Mouse (Mus musculus) naive thymus-derived CD4-positive, alpha-beta T cell, adult 2 months (primary cell): ENCODE results near the gene Ipcef1.
A peak's percentile ranks its signal among the peaks of the same experiment; 100 is the strongest.
"Not testable (repeated sequence)": the region's sequence is repeated elsewhere in the genome, so short reads cannot be mapped to it uniquely, and the experiment has no call there.

ENCODE experiments used
- DNase-seq: peaks from one replicate; pipeline ENCODE4 v3.0.0-alpha.2; 2011; ENCODE audit warnings: low read depth

The Ipcef1 gene

GRCm38 (mm10) chr10:7035547-7035946 is 16.7 kb downstream of the Ipcef1 start:
- DNase-seq: peak; percentile 18

GRCm38 (mm10) chr10:7033459-7033858 is 18.8 kb downstream of the Ipcef1 start:
- no peak for DNase-seq

DNA sequence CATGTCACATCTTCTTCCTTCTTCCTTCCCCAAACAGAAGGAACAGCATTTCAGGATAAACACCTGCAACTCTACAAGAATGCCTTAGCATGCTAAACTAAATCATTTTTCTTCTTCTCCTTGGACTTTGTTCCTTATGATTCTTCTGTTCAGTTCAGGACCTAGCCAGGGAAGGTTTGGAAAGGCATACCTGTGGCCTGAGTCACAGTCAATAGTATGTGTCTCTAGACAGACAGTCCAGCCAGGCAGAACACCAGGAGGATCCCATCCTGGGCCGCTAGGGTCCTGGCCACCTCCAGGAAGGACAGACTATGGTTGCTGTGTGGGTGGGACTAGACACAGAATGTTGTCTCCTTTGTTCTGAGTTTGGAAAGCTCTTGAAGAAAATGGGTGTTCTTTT is 27.2 kb downstream of the Ipcef1 start:
- no peak for DNase-seq

DNA sequence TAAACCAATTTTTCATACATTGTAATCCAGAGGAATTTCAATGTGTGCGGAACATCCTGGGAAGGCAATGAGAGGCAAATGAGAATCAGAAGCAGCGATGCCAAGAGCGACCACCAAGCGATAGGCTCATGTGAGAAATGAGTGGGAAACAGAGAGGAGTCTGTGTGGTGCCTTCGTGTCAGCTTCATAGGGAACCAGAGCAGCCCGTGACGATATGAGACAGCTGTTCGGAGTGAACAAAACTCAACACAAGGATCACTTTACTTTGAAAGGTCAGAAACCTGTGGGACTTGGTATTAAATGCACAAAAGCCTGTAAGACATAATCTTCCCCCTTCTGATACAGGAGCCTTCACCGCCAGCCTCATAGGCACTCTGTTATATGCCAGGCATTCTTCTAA is 31.7 kb downstream of the Ipcef1 start:
- no peak for DNase-seq

DNA sequence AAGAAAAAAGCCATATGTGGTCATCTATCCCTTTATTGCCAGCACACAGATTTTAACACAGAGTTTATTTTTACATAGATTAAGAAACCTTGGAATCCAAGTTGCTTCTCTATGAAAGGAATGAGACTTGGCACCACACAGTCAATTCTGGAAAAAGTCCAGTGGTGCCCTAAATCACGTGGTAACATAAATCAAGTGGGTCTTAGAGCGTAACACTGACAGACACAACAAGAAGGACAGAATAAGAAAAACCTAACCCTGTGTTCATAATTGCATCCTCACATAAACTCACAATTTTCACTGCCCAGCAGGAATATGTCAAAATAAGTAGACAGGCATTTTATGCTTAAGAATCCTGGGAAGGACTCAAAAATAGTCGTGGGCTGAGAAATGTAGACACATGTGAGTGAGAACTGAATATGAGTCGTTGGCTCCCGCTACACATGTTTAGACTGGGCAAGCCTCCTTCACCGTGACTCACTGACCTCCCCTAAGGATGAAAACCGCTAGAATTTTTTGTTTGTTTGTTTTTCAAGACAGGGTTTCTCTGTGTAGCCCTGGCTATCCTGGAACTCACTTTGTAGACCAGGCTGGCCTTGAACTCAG is 32.4 kb downstream of the Ipcef1 start:
- no peak for DNase-seq

DNA sequence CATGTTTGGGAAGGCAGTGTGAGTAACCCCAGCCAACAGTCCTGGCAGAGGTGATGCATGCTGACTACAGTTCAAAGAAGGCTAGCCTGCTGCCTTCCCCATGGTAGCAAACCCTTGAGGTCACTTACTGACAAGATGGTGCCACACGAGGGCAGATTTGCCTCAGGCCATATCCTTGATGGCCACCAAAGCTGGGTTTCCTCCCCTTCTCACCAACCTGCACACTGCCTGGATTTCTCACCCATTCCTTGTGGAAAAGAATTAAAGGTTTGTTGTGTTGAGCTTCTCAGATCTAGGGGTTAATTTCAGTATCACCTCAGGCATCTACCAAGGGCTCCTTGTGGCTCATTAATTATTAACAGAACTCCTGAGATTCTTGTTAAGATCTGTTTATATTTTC is 37.1 kb downstream of the Ipcef1 start:
- DNase-seq: no peak

GRCm38 (mm10) chr10:7010543-7010942 is 41.7 kb downstream of the Ipcef1 start:
- no peak for DNase-seq

GRCm38 (mm10) chr10:7004980-7005538 is 47.2 kb downstream of the Ipcef1 start:
- peak; percentile 52 for DNase-seq

DNA sequence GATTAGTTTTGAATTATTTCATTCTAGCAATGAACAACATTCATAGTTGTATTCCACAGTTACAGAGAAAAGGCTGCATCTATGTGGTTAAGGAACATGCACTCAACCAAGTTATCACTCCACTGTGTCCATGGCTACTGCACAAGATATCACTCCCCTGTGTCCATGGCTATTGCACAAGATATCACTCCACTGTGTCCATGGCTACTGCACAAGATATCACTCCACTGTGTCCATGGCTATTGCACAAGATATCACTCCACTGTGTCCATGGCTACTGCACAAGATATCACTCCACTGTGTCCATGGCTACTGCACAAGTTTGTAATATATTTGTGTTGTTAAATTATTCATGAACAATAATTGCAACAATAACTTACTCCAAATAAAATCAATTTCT is 48.4 kb downstream of the Ipcef1 start:
- not testable (repeated sequence) for DNase-seq

DNA sequence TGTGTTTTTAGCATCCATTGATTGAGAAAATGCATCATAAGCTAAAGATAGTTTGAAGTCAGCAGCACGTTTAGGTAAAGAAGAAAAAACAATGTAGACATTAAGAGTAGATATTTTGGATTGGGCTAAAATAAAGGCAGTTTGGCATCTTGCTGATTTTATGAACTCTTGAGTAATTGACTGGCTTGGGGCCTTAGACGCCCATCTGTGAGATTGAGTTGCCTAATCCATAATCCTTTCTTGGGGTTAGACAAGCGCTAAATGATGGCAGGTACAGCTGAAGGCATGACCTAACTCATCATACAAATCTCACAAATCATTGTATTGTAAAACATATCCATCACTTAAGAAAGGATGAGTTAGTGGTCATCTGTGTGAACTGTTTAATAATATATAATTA is 52.9 kb downstream of the Ipcef1 start:
- DNase-seq: no peak

DNA sequence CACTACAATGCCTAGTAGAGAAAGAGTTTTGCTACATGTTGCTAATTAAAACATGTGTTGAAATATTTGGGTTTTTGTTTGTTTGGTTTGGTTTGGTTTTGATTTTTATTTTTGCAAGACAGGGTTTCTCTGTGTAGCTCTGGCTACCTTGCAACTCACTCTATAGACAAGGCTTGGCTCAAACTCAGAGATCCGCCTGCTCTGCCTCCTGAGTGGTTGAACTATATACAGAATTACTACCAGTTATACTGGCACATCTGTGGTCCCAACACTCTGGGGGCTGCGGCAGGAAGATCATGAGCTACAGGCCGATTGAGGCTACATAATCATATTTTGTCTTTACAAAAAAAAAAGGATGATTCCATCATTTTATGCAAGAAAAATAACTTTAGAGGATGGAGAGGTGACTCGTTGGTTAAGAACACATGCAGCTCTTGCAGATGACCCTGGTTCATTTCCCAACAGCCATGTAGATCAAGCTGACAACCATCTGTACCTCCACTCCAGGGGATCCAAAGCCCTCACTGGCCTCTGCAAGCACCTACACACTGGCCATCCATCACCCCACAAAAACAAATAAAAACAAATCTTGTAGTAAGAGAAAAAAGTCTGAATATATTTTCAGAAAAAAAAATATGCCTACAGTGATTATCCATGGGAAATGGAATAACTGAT is 53.6 kb downstream of the Ipcef1 start:
- no peak for DNase-seq

DNA sequence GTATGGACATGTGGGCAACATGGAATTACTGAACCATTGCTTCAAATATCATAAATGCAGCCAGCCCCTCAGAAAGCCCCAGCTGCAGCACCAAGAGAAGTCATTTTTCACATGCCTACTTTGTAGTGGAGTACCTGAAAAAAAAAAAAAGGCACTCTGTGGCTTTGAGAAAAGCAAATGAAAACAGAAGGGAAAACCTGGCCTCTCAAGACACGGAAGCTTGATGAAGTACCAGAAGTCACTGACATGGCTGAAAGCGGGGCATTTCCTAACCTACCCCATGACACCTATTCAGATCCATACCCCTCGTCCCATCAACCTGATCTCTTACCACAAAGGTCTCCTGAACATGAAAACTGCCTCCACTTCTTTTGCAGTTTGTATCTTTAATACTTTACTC is 55.4 kb downstream of the Ipcef1 start:
- DNase-seq: peak; percentile 60

DNA sequence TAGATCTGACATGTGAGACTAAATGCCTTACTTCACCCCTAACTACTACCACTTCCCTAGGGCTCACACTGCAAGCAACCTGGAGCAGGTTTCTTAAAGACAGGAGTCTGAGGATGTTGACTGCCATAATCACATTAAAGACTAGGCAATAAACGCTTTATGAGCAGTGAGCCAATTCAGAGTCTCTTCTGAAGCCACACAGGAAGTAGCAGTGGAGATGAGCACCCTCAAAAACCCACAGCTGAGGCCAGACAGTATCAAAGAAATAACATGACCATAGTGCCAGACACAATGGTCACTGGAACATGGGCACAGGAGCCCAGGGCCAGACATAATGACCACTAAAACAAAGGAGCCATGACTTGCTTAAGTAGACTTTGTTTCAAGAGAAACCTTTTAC is 63.7 kb downstream of the Ipcef1 start:
- DNase-seq: peak; percentile 72

DNA sequence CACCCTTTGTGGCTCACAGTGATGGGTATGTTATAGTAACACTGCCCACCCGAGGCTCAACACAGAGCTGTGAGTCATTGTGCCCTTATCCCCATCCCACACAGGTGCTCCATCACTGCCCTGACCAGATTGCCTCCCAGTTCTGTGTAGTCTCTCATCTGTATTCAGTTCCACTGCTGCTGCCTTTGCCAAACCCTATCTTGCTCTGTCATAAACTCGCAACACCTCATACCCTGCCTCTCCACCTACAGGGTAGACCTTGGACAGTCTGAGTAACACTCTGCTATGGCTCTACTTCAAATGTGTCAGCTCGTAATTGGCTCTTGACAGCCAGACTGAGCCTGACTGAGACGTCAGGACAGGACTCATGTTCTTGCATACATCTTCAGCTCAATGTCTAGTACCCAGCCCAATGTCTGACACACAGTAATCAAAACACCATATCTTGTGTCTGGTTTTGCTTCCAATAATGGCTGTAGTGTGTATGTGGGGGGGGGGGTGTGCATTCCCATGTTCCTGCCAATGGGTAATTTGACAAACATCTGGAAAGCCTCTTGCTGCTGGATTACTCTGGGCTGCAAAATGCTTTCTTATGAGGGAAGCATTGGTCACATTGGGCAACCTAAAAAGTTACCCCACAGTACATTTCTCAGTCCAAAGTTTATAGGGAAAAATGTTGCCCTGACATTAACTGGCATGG is 64.7 kb downstream of the Ipcef1 start:
- DNase-seq: no peak

- DNase-seq: peak; percentile 49
These were observed 66.0 kb downstream of the Ipcef1 start for GRCm38 (mm10) chr10:6986246-6986645.

DNA sequence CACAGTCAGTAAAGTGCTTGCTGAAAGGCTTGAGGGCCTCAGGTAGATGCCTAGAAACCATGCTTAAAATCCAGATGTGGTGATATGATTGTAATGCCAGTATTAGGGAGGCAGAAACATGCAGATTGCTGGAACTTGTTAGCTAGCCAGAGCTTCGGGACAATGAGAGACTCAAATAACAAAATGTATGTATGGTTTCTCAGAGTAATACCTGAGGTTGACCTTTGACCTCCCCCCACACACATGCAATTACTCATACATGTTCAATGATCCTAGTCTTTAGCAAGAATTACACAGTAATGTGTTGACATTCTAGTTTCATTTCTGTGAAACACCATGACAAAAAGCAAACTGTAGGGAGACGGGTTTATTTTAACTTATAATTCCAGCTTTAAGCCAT is 68.8 kb downstream of the Ipcef1 start:
- DNase-seq: peak; percentile 58

DNA sequence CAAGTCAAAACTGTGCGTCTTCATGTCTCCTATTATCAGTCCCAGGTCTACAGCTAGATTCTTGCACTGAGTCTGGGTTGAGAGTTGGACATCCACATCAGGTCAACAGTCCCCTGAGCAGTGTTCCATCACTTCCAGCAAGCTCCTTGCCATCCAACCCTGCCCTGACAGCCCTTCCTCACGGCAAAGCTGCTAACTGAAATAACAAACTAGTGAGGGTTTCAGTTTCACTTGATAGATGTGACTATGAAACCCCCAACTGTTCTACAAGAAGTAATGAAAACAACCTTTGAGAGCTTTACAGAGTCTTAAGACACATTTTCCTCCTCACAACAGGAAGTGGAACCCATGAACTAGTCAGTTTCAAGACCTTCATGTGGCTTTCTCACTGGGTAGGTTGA is 69.5 kb downstream of the Ipcef1 start:
- DNase-seq: peak; percentile 87

DNA sequence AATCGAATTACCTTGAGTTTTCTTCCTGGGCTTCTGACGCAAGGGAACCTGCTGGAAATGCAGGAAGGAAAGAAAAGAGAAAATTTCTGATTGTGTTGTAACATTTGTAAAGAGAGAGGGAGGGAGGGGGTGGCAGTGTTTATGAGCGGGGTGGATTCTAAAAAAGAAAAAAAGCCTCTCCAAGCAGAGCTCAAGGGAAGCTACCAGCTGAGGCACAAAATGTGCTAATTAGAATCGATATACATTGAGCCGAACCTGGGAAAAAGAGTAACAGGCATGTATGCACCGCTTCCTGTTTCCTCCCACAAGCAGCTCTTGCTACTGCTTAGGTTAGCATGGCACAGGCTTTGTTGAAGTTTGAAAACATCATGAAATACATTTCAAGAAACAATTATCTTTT is 72.0 kb downstream of the Ipcef1 start:
- peak; percentile 68 for DNase-seq

- DNase-seq: no peak
These were observed 72.5 kb downstream of the Ipcef1 start for GRCm38 (mm10) chr10:6979789-6980188.

DNA sequence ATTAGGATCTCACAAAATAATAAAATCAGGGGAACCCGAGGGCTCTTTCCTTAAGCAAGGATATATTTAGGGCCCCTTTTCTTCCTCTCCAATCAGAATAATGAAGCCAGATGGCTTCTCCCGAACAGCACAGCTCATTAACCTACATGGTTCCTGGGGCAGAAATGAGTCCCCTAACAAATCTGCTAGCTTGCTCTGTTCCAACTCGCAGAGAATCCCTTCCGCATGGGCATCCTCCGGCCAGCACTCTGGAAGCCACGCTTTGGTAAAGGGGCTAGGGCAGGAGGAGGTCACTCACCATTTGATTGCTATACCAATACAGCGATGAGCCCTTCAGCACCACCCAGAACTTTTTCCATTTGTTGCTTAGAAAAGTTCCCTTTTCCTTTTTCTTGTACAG is 73.1 kb downstream of the Ipcef1 start:
- no peak for DNase-seq

DNA sequence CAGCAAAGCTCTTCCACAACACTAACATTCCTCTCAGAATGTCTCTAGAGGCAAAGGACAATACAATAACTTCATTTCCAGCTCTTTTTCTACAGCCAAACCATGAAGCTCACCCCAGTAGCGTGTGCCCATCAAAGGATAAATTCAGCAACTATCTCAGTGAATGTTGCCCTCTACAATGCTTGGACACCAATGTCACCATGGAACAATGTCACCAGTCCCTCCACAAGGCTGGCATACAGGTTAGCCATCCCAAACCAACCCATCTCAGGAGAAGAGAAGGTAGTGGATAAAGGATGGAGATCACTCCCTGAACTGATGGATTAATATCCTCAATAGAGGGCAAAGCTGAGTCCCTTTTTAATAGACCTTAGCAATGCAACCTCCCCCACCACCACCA is 73.5 kb downstream of the Ipcef1 start:
- no peak for DNase-seq

DNA sequence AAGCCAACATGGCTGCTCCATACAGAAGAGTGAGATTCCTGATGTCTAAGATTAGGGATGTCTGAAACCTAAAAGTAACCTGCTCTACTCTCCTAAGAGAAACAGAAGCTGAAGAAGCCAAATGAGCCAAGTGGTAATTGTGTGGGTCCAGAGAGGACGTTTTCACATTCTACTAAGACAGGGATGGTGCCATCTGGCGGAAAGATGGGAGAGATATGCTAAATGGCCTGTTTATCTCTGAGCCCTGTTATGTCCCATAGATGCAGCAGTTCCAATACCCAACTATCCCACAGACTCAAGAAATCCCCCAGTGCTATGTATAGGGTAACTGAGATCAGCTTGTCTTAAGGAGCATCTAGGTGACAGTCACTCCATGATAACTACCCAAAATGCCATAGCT is 74.4 kb downstream of the Ipcef1 start:
- peak; percentile 51 for DNase-seq

DNA sequence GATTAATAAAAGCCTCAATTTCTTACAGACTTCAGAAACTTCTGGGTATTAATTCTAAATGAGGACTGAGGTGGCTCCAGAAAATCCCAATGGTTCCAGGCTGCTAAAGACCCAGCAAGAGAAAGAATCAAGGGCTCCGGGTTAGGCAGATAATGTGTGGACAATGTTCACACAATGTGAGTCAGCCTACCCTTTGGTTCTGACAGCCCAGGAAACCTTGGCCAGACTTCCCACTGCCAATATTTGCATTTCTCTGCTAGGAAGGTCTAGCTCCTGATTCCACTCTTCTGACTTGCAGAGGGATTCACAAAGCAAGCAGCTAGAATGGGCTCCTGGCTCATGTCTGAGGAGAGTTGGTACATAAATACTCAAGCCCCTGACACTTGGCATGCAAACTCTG is 83.9 kb downstream of the Ipcef1 start:
- DNase-seq: no peak
